Mouse (Mus musculus): Measurements from ENCODE around the gene Gm20422. TPM values are rescaled to one million over a fixed set of nuclear protein-coding genes. Genes with fewer than 3 reads are reported as not detected.

The Gm20422 gene
- 0.18 and 0.86 TPM in 2 replicates for polyA plus RNA-seq (2015; fragmentation: Nextera tagmentation; extraction: Ambion mirVana)

DNA sequence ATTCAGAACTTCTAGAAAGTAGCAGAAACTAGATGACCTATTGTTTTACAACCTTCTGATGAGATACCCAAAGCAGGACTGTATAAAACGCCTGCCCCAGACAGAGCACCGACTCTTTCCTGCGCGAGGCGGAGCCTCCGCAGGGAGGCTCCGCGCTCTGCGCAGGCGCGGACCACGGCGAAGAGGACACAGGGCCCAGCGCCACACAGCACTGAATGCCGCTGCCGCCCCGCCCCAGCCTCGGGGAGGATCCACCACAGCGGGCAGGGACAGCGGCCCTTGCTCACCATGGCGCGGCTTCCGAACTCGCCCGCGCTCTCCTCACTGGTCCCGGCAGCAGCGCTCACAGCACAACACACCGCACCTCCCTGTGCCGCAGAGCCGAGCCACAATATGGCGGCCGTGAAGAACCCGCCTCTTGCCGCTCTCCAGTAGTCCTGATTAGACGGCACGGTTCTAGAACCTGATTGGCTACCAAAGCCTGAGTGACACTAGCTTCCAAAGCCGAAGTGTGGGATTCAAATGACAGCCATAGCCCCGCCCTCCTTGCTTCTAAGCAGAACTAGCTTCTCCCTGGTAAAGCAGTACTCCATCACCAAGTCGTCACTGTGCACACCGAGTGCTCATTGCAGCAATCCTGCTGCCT, at the start of gene Gm20422:
TSS of gene Gm20422 (minus strand) at position 384 of the 646 bp plus-strand sequence.
- Histone ChIP-seq H3K4me2 (ENCODE audit: low read depth, low read length) (peak within 1 kb of the TSS; percentile 75), H3K9me3 (ENCODE audit: low read length) (no peaks in the 10 kb centered on the region), H3K4me1 (ENCODE audit: insufficient read depth) (peaks cover 13% of the 10 kb centered on the region), H3K27ac (ENCODE audit: low read depth) (peak within 1 kb of the TSS; percentile 98), H3K36me3 (replicated peaks; ENCODE audit: insufficient read depth, low read length) (peaks cover under 1% of the 10 kb centered on the region; the same call in 1 of the 2 replicates), H3K4me3 (ENCODE audit: low read depth, low read length) (peak within 1 kb of the TSS; percentile 75), H3K9ac (replicated peaks) (peak within 1 kb of the TSS; percentile 81), H3K27me3 (ENCODE audit: insufficient read depth, low read length) (no peaks in the 10 kb centered on the region)
- ATAC-seq (peak; percentile 99), DNase-seq (peak; percentile 91)
- 0% methylated on average over 41 of the region's 41 CpGs for WGBS (ENCODE audit: insufficient replicate concordance)
- no peak for TF ChIP-seq CTCF (IDR thresholded peaks at IDR 0.05; ENCODE audit: low read depth)
- no peak for TF ChIP-seq EP300 (IDR thresholded peaks at IDR 0.05; ENCODE audit: low read depth)

DNA sequence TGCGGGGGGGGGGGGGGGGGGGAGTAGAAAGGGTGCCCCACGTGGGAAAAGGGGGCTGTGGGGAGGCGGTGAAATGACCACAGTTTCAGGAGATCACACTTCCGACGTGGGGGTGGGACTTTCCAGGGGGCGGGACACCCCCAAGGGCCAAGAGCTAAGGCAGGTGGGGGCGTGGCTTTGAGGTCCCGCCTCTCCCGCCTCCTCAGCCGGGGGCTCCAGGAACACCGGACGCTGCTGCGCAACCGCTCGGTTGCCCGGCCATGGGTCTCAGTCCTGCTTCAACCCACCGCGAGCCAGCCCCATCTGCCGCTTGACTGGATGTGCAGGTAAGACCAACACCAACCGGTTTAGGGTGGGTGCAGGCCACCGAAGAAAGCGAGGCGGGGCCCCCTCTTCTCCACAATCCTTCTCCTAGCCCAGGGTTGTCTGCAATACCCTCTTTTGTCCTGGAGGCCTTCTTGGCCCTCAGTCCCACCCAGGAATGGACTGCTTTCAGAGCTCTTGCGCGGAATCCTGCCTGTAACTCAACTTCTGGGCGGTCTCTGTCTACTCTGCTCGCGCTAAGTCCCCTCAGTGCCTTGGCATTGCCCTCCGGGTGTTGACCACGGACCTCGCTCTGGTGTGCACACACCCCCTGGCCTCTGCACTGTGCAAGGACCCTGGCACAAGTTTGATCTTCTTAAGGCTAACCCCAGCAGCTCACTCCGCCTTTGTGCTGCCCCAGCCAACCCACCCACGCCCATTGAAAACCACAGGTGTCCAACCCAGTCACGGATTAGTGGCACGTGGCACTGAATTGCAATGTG, 47.9 kb upstream of the Gm20422 start, which contains the start of gene Lpar2:
TSS of gene Lpar2 (plus strand) at position 44 of the 806 bp plus-strand sequence.
- H3K36me3 ChIP-seq (replicated peaks; ENCODE audit: insufficient read depth, low read length), result peaks cover 3% of the 10 kb centered on the region
- WGBS (ENCODE audit: insufficient replicate concordance), result 7% methylated on average over 30 of the region's 35 CpGs
- H3K9ac ChIP-seq (replicated peaks), result peak within 1 kb of the TSS; percentile 55
- 0 out of 2 replicates have a peak within 1 kb of the TSS, but pooled peaks have one; percentile 19 for H3K27ac ChIP-seq (ENCODE audit: low read depth)
- H3K27me3 ChIP-seq (ENCODE audit: insufficient read depth, low read length), result no peaks in the 10 kb centered on the region
- peak within 1 kb of the TSS; percentile 91 for H3K4me2 ChIP-seq (ENCODE audit: low read depth, low read length)
- no peak for TF ChIP-seq EP300 (IDR thresholded peaks at IDR 0.05; ENCODE audit: low read depth)
- no peak for TF ChIP-seq CTCF (IDR thresholded peaks at IDR 0.05; ENCODE audit: low read depth)
- peak; percentile 59 for ATAC-seq
- no peaks in the 10 kb centered on the region for H3K9me3 ChIP-seq (ENCODE audit: low read length)
- peak; percentile 76 for DNase-seq
- peaks cover 9% of the 10 kb centered on the region for H3K4me1 ChIP-seq (ENCODE audit: insufficient read depth)
- H3K4me3 ChIP-seq (ENCODE audit: low read depth, low read length), result peak within 1 kb of the TSS; percentile 51

DNA sequence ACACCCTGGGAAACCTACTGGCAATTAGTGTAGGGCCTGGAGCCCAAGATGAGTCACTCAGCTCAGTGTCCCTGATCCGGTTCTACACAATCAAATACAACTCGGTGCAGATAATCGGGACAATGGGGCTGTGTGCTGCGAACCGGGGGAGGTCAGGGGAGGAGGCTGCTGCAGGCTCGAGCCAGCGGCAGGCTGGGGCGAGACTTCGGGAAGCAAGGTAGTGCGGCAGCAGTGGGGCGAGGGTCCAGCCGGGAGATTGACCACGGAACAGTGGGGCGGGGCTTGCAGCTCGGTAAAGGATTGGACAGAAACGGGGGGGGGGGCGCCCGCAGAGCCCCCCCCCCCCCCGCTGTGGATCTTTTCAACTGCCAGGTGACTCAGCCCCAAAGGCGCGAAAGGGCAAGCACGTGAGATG, 47.3 kb upstream of the Gm20422 start:
- WGBS (ENCODE audit: insufficient replicate concordance), result 2% methylated on average over 15 of the region's 22 CpGs
- Histone ChIP-seq H3K27me3 (ENCODE audit: insufficient read depth, low read length) (no peaks in the 10 kb centered on the region), H3K9ac (replicated peaks) (peak overlapping the region; percentile 55; the same call in 1 of the 2 replicates), H3K4me1 (ENCODE audit: insufficient read depth) (peaks cover 9% of the 10 kb centered on the region), H3K9me3 (ENCODE audit: low read length) (no peaks in the 10 kb centered on the region), H3K4me3 (ENCODE audit: low read depth, low read length) (peak overlapping the region; percentile 51), H3K4me2 (ENCODE audit: low read depth, low read length) (peak overlapping the region; percentile 91), H3K36me3 (replicated peaks; ENCODE audit: insufficient read depth, low read length) (peaks cover 3% of the 10 kb centered on the region), H3K27ac (ENCODE audit: low read depth) (no peak overlapping the region)
- DNase-seq (no peak), ATAC-seq (peak; percentile 19; the same call in 1 of the 2 replicates)
- TF ChIP-seq EP300 (IDR thresholded peaks at IDR 0.05; ENCODE audit: low read depth), result no peak
- TF ChIP-seq CTCF (IDR thresholded peaks at IDR 0.05; ENCODE audit: low read depth), result no peak

DNA sequence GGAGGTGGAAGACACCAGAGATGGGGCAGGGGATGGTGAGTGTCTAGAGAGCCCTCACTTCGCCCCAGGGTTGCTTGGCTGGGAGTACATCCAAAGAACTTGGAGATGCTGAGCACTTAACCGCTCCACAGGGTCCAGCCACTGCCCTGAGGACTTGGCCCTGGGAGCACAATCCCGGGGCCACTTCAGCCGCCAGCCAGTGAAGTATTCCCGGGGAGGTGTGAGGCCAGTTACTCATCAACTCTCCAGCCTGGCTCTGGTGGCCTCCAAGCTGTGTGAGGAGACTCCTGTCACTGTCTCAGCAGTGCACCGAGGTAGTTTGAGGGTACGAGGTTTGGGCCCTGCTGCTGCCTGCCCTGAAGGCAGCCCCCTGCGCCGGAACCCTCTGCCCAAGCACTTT, 45.8 kb upstream of the Gm20422 start:
- Histone ChIP-seq H3K9ac (replicated peaks) (no peak overlapping the region), H3K4me1 (ENCODE audit: insufficient read depth) (peaks cover 9% of the 10 kb centered on the region), H3K27me3 (ENCODE audit: insufficient read depth, low read length) (no peaks in the 10 kb centered on the region), H3K4me3 (ENCODE audit: low read depth, low read length) (no peak overlapping the region), H3K27ac (ENCODE audit: low read depth) (no peak overlapping the region), H3K4me2 (ENCODE audit: low read depth, low read length) (no peak overlapping the region), H3K36me3 (replicated peaks; ENCODE audit: insufficient read depth, low read length) (peaks cover 10% of the 10 kb centered on the region), H3K9me3 (ENCODE audit: low read length) (no peaks in the 10 kb centered on the region)
- TF ChIP-seq CTCF (IDR thresholded peaks at IDR 0.05; ENCODE audit: low read depth) (no peak), EP300 (IDR thresholded peaks at IDR 0.05; ENCODE audit: low read depth) (no peak)
- DNase-seq, result no peak
- WGBS (ENCODE audit: insufficient replicate concordance), result 80% methylated on average over 9 of the region's 9 CpGs
- ATAC-seq, result no peak

DNA sequence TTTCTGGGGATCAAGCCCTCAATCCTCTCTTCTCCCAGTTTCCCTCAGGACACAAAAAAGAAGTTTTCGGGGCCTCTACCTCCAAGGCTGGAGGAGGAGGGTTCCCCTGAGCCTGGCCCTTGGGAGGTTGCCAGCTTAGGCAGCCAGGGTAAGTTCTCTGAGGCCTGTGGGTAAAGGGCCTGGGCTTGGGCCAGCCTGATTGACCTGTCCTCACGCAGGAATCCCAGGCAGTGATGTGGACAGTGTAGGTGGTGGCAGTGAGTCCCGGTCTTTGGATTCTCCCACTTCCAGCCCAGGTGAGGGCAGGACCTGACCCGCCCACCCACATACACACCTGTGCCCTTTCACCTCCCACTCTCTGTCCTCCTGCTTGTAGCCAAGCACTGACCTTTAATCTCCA, 40.7 kb upstream of the Gm20422 start:
- Histone ChIP-seq H3K4me2 (ENCODE audit: low read depth, low read length) (no peak overlapping the region), H3K4me3 (ENCODE audit: low read depth, low read length) (no peak overlapping the region), H3K27me3 (ENCODE audit: insufficient read depth, low read length) (no peaks in the 10 kb centered on the region), H3K4me1 (ENCODE audit: insufficient read depth) (no peaks in the 10 kb centered on the region), H3K27ac (ENCODE audit: low read depth) (no peak overlapping the region), H3K9me3 (ENCODE audit: low read length) (no peaks in the 10 kb centered on the region), H3K9ac (replicated peaks) (no peak overlapping the region), H3K36me3 (replicated peaks; ENCODE audit: insufficient read depth, low read length) (peaks cover 35% of the 10 kb centered on the region)
- 86% methylated on average over 4 of the region's 4 CpGs for WGBS (ENCODE audit: insufficient replicate concordance)
- ATAC-seq (no peak), DNase-seq (no peak)
- TF ChIP-seq CTCF (IDR thresholded peaks at IDR 0.05; ENCODE audit: low read depth) (no peak), EP300 (IDR thresholded peaks at IDR 0.05; ENCODE audit: low read depth) (no peak)

DNA sequence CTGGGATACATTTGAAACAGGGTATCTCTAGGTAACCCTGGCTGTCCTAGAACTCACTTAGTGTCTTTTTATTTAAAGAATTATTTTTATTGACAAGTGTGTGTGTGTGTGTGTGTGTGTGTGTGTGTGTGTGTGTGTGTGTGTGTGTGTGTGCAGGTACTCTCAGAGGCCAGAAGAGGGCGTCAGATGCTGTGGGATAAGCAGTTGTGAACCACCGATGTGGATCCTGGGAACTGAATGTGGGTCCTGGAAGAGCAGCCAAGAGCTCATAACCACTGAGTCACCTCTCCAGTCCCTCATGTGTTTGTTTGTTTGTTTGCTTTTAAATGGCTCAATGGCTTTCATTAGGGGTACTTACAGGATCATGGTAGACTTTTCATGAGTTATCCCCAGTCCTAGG, 40.2 kb upstream of the Gm20422 start:
- WGBS (ENCODE audit: insufficient replicate concordance), result 79% methylated on average over 2 of the region's 2 CpGs
- H3K4me3 ChIP-seq (ENCODE audit: low read depth, low read length), result no peak overlapping the region
- H3K4me1 ChIP-seq (ENCODE audit: insufficient read depth), result no peaks in the 10 kb centered on the region
- no peaks in the 10 kb centered on the region for H3K27me3 ChIP-seq (ENCODE audit: insufficient read depth, low read length)
- H3K9me3 ChIP-seq (ENCODE audit: low read length), result no peaks in the 10 kb centered on the region
- H3K9ac ChIP-seq (replicated peaks), result no peak overlapping the region
- no peak overlapping the region for H3K4me2 ChIP-seq (ENCODE audit: low read depth, low read length)
- no peak for ATAC-seq
- no peak for TF ChIP-seq CTCF (IDR thresholded peaks at IDR 0.05; ENCODE audit: low read depth)
- H3K36me3 ChIP-seq (replicated peaks; ENCODE audit: insufficient read depth, low read length), result peaks cover 38% of the 10 kb centered on the region
- H3K27ac ChIP-seq (ENCODE audit: low read depth), result no peak overlapping the region
- DNase-seq, result no peak

Data from liver, postnatal 0 days (tissue).